Mouse (Mus musculus): ENCODE measurements at regions not wholly inside any gene's neighbourhood (a gene's known extent, or its start where the extent isn't known, plus 50 kb on each side); places are given as distances from the start of the nearest gene placed in this dataset.

- DNase-seq (ENCODE audit: low read depth, low spot score) = no peak
These were observed 108.5 kb upstream of the Pter start for GRCm38 (mm10) chr2:12815339-12815738.

DNA sequence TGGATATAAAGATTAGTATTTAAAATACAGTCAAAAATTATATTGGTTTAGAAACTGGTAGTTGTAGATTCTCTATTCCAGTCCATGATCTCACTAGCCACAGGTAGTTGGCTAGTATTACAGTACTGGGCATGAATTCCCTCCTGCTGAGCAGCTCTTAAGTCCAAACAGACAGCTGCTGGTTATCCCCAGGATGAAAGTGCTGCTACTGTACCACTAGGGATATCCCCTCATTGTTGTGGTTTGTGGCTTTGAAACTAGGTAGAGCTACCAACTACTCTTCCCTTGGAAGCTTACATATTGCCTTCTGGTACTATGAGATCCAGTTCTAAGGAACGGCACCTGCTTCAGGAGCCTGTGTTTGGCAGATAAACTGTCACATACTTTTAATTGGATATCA, 97.9 kb upstream of the Pter start:
- DNase-seq (ENCODE audit: low read depth, low spot score) = no peak

DNA sequence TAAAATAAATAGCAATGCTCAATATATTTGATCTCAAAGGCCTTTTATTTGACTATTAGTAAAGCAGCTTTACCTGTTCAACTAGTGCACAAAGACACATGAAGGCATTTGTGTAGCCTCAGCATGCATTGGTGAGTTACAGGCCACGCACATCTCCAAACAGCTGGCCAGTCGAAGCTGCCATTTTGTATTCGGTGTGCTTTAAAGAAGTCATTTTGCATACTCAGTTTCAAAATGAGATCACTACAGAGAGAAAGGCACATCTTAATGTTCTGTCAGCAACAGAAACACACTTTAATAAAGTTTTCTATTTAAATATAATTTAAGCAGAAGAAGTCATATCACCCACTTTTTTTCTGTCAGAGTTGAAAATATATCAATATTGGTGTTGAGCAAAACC, 90.3 kb upstream of the Pter start:
- DNase-seq (ENCODE audit: low read depth, low spot score) = no peak

- no peak for DNase-seq (ENCODE audit: low read depth, low spot score)
These were observed 57.3 kb upstream of the Pter start for GRCm38 (mm10) chr2:12866543-12866942.

DNA sequence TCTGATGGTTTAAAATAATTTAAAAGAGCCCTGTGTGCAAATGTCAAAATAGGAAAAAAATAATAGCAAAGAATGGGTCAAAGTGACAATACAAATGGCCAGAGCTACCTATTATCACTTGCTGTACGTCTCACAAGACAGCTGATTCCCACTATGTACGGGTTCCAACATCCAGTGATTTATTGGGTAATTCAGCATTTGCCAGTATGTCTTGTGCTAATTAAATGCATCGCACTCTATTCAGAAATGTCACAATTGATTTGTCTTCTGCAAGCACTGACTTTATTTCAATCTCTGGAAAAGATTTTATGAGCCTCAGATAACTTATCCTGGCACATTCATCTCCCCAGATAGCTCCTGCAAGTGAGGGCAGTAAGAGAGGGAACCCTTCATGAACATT, 55.1 kb upstream of the Pter start:
- no peak for DNase-seq (ENCODE audit: low read depth, low spot score)

Measured in WW6 (cell line).